Mouse (Mus musculus): ENCODE measurements around the gene Usp22. TPM values are rescaled to one million over a fixed set of nuclear protein-coding genes. Genes with fewer than 3 reads are reported as not detected.

Gene Usp22
- 4.0 and 14.2 TPM in 2 replicates for polyA plus RNA-seq (2011; ENCODE audit: insufficient read depth, insufficient read length, low replicate concordance, missing spikeins)

DNA sequence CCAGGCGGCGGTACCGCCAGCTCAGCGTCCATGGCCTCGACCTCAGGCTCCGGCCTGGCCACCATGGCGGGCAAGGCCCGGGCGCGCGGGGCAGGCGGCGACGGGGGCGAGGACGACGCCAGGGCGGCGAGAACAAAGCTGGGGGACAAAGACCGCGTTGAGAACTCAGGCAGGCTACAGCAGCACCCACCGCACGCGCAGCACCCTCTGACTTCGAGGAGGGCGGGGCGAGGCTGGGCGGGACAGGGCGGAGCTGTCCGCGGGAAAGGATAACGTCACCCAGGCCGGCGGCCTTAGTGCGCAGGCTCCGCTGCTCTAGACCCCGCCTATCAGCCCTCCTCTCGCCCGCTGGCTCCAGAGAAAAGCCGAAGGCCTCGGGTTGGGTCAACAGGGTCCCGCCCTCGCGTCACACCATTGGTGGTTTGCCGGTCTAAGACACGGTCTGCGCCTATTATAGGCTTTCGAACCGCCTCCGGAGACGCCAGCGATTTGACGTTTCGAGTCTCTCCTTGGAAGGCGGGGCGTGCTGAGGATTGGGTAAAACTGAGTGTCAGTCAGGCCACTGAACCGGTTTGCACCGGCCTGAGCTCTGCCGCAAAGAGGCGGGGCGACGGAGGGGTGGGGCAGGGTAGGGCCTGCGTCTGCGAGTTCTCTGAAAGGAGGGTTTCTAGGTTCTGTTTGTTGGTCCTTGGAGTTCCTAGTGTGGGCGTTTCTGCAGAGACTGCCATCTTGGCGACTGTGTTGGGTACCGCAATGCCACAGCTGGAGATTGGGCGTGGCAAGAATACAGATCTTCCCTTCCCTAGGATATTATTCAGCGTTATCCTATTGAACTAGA, at the start of gene Usp22:
Gene Usp22, minus strand, starts transcription at position 235 of the 838 bp plus-strand sequence.
- under 1% methylated on average over 69 of the region's 69 CpGs for WGBS
- H3K4me1 ChIP-seq (ENCODE audit: control insufficient read depth, insufficient read depth, low read length) = 0 out of 2 replicates have a peak, but pooled peaks cover 1% of the 10 kb centered on the region
- TF ChIP-seq POLR2A (IDR thresholded peaks at IDR 0.05; ENCODE audit: borderline replicate concordance, control insufficient read depth, low read depth, low read length) (peak; percentile 82), CTCF (IDR thresholded peaks at IDR 0.05; ENCODE audit: control insufficient read depth, insufficient read depth, low read length) (0 out of 2 replicates have a peak, but pooled peaks have one; percentile 7)
- peak within 1 kb of the TSS; percentile 95 for H3K27ac ChIP-seq (ENCODE audit: control insufficient read depth, insufficient read depth, low read depth, low read length, poor library complexity)
- H3K4me3 ChIP-seq (replicated peaks; ENCODE audit: control insufficient read depth, low read depth, low read length) = peak within 1 kb of the TSS; percentile 90

- TF ChIP-seq POLR2A (IDR thresholded peaks at IDR 0.05; ENCODE audit: borderline replicate concordance, control insufficient read depth, low read depth, low read length) (no peak), CTCF (IDR thresholded peaks at IDR 0.05; ENCODE audit: control insufficient read depth, insufficient read depth, low read length) (no peak)
- H3K4me3 ChIP-seq (replicated peaks; ENCODE audit: control insufficient read depth, low read depth, low read length) = no peak overlapping the region
- no peak overlapping the region for H3K27ac ChIP-seq (ENCODE audit: control insufficient read depth, insufficient read depth, low read depth, low read length, poor library complexity)
- WGBS = 67% methylated on average over 6 of the region's 6 CpGs
- H3K4me1 ChIP-seq (ENCODE audit: control insufficient read depth, insufficient read depth, low read length) = no peaks in the 10 kb centered on the region; the same call in 1 of the 2 replicates
Measured at GRCm38 (mm10) chr11:61224234-61224744, 49.4 kb upstream of the Usp22 start.

- H3K4me3 ChIP-seq (replicated peaks; ENCODE audit: control insufficient read depth, low read depth, low read length) = no peak overlapping the region
- 66% methylated on average over 9 of the region's 9 CpGs for WGBS
- H3K27ac ChIP-seq (ENCODE audit: control insufficient read depth, insufficient read depth, low read depth, low read length, poor library complexity) = no peak overlapping the region
- no peaks in the 10 kb centered on the region; the same call in 1 of the 2 replicates for H3K4me1 ChIP-seq (ENCODE audit: control insufficient read depth, insufficient read depth, low read length)
- TF ChIP-seq POLR2A (IDR thresholded peaks at IDR 0.05; ENCODE audit: borderline replicate concordance, control insufficient read depth, low read depth, low read length) = no peak
- no peak for TF ChIP-seq CTCF (IDR thresholded peaks at IDR 0.05; ENCODE audit: control insufficient read depth, insufficient read depth, low read length)
Measured at GRCm38 (mm10) chr11:61222971-61223745, 48.3 kb upstream of the Usp22 start.

DNA sequence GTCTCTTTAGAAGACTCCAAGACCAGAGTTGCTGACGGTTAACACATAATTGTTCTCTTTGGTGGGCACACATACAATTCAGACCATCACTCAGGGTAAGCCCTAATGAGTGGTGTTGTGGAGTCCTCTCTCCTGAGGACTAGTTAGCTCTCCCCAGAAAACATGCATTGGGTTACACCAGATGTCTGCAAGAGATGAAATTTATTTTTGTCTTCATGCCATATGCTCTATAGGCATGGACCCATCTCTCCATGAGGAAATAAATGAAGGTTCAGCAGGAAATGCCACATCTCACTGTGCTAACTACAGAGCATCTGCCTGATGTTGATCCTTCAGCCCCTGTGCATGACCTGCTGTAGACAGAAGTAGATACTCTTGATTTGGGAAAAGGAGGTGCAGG, 47.2 kb upstream of the Usp22 start:
- Histone ChIP-seq H3K4me3 (replicated peaks; ENCODE audit: control insufficient read depth, low read depth, low read length) (no peak overlapping the region), H3K4me1 (ENCODE audit: control insufficient read depth, insufficient read depth, low read length) (no peaks in the 10 kb centered on the region; the same call in 1 of the 2 replicates), H3K27ac (ENCODE audit: control insufficient read depth, insufficient read depth, low read depth, low read length, poor library complexity) (no peak overlapping the region)
- 81% methylated on average over 1 of the region's 1 CpGs for WGBS
- no peak for TF ChIP-seq POLR2A (IDR thresholded peaks at IDR 0.05; ENCODE audit: borderline replicate concordance, control insufficient read depth, low read depth, low read length)
- no peak for TF ChIP-seq CTCF (IDR thresholded peaks at IDR 0.05; ENCODE audit: control insufficient read depth, insufficient read depth, low read length)

- WGBS = 46% methylated on average over 9 of the region's 9 CpGs
- H3K27ac ChIP-seq (ENCODE audit: control insufficient read depth, insufficient read depth, low read depth, low read length, poor library complexity) = no peak overlapping the region
- no peak overlapping the region for H3K4me3 ChIP-seq (replicated peaks; ENCODE audit: control insufficient read depth, low read depth, low read length)
- no peak for TF ChIP-seq POLR2A (IDR thresholded peaks at IDR 0.05; ENCODE audit: borderline replicate concordance, control insufficient read depth, low read depth, low read length)
- TF ChIP-seq CTCF (IDR thresholded peaks at IDR 0.05; ENCODE audit: control insufficient read depth, insufficient read depth, low read length) = 0 out of 2 replicates have a peak, but pooled peaks have one; percentile 11
- H3K4me1 ChIP-seq (ENCODE audit: control insufficient read depth, insufficient read depth, low read length) = no peaks in the 10 kb centered on the region; the same call in 1 of the 2 replicates
Measured at GRCm38 (mm10) chr11:61220156-61220881, 45.5 kb upstream of the Usp22 start.

- H3K27ac ChIP-seq (ENCODE audit: control insufficient read depth, insufficient read depth, low read depth, low read length, poor library complexity) = no peak overlapping the region
- WGBS = 84% methylated on average over 3 of the region's 3 CpGs
- H3K4me3 ChIP-seq (replicated peaks; ENCODE audit: control insufficient read depth, low read depth, low read length) = no peak overlapping the region
- TF ChIP-seq POLR2A (IDR thresholded peaks at IDR 0.05; ENCODE audit: borderline replicate concordance, control insufficient read depth, low read depth, low read length) (no peak), CTCF (IDR thresholded peaks at IDR 0.05; ENCODE audit: control insufficient read depth, insufficient read depth, low read length) (no peak)
- H3K4me1 ChIP-seq (ENCODE audit: control insufficient read depth, insufficient read depth, low read length) = no peaks in the 10 kb centered on the region
Measured at GRCm38 (mm10) chr11:61215936-61216335, 41.1 kb upstream of the Usp22 start.

GRCm38 (mm10) chr11:61212102-61212501, 37.2 kb upstream of the Usp22 start:
- H3K4me3 ChIP-seq (replicated peaks; ENCODE audit: control insufficient read depth, low read depth, low read length) = no peak overlapping the region
- no peaks in the 10 kb centered on the region for H3K4me1 ChIP-seq (ENCODE audit: control insufficient read depth, insufficient read depth, low read length)
- no peak overlapping the region for H3K27ac ChIP-seq (ENCODE audit: control insufficient read depth, insufficient read depth, low read depth, low read length, poor library complexity)
- TF ChIP-seq CTCF (IDR thresholded peaks at IDR 0.05; ENCODE audit: control insufficient read depth, insufficient read depth, low read length) = peak; percentile 11; the same call in 1 of the 2 replicates
- no peak for TF ChIP-seq POLR2A (IDR thresholded peaks at IDR 0.05; ENCODE audit: borderline replicate concordance, control insufficient read depth, low read depth, low read length)
- WGBS = 36% methylated on average over 20 of the region's 20 CpGs
